ENCODE assay signal across 14 mouse cellular contexts in the genomic region with DNA sequence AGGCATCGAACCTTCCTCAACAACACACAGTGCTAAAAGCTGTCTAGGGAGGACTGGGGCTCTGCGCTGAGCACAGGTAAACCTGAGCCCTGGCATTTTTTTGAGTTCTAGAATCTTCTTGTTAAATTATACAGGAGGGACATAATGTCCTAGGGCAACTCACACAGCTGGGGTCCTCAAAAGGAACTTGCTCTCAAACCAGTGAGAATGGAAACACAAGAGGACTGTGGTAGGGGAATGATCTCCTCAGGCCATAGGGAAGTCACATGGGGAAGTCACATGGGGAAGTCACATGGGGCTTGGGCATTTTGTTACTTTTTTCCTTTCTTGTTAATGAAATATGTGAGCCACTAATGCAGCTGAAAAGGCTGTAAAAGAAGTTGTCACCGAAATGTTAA.
DNase-seq lines count a peak whose midpoint lies in the region; ATAC-seq and TF ChIP-seq lines count a peak whose summit lies in the region.
"Had no signal": no experiment of that assay in that cellular context is flagged by ENCODE, and none has a peak within 500 bp of the region (broad histone marks: within the 10 kb centered on the region; RNA-seq: fewer than 3 reads in every experiment).

No protein-coding gene starts in this region.

- in situ Hi-C loops in CH12.LX (cut with MboI; ENCODE audit: low pct_ligation_motif_present, low pct_unique_long_range_greater_than_20kb, low sequenced_read_pairs) = no loop called here

- TF ChIP-seq EP300 in heart, adult 2 months (IDR thresholded peaks at IDR 0.05; ENCODE audit: insufficient read depth, low read depth, low read length) = no peak
- TF ChIP-seq EP300 in CH12.LX (IDR thresholded peaks at IDR 0.05; ENCODE audit: low read length) = no peak

- dilution Hi-C loops in CH12.LX (cut with MboI; ENCODE audit: extremely low pct_ligation_motif_present, extremely low pct_unique_long_range_greater_than_20kb, low sequenced_read_pairs) = no loop called here

- ATAC-seq in forebrain, embryonic 11.5 days (replicated peaks; ENCODE audit: low FRiP score) = peak; percentile 69
- no peak for ATAC-seq in intestine, embryonic 15.5 days
- ATAC-seq: lung, postnatal 0 days had no signal

- intact Hi-C loops in heart, adult 2 months (cut with DNase I) = no loop called here

- TF ChIP-seq RAD21 in CH12.LX (IDR thresholded peaks at IDR 0.05; ENCODE audit: low read depth, low read length) = no peak

- peaks cover 6% of the 10 kb centered on the region; the same call in 1 of the 2 replicates for H3K27me3 ChIP-seq in heart, embryonic 10.5 days (ENCODE audit: insufficient read depth, poor library complexity, severe bottlenecking)
- H3K27me3 ChIP-seq in heart, adult 2 months (ENCODE audit: control insufficient read depth, insufficient read depth, low read length) = no peaks in the 10 kb centered on the region
- H3K27me3 ChIP-seq in CH12.LX (replicated peaks) = no peaks in the 10 kb centered on the region
- H3K27me3 ChIP-seq in forebrain, embryonic 11.5 days (ENCODE audit: control insufficient read depth, insufficient read depth, low read length) = no peaks in the 10 kb centered on the region
- H3K27me3 ChIP-seq in intestine, embryonic 15.5 days (replicated peaks) = no peaks in the 10 kb centered on the region

- 0 out of 2 replicates have a peak overlapping the region, but pooled peaks have one; percentile 8 for H3K27ac ChIP-seq in heart, embryonic 10.5 days
- no peak overlapping the region for H3K27ac ChIP-seq in heart, adult 2 months
- H3K27ac ChIP-seq in CH12.LX (ENCODE audit: insufficient read depth, low read depth) (no peak overlapping the region), macrophage (peak overlapping the region; percentile 71)
- peak overlapping the region; percentile 91 for H3K27ac ChIP-seq in forebrain, embryonic 11.5 days (ENCODE audit: low read depth, low read length)
- no peak overlapping the region for H3K27ac ChIP-seq in intestine, embryonic 15.5 days

- H3K4me2 ChIP-seq in CH12.LX (ENCODE audit: insufficient read depth, low read depth, poor library complexity, severe bottlenecking) = no peak overlapping the region
- no peak overlapping the region for H3K4me2 ChIP-seq in forebrain, embryonic 11.5 days (ENCODE audit: low read depth, low read length, severe bottlenecking)
- no peak overlapping the region for H3K4me2 ChIP-seq in intestine, embryonic 15.5 days (replicated peaks)

- no peaks in the 10 kb centered on the region for H3K79me2 ChIP-seq in heart, adult 2 months (replicated peaks; ENCODE audit: control insufficient read depth, insufficient read depth, low read length)
- H3K79me2 ChIP-seq in CH12.LX (replicated peaks; ENCODE audit: control insufficient read depth, extremely low read depth, insufficient read depth, poor library complexity, severe bottlenecking) (no peaks in the 10 kb centered on the region), macrophage (ENCODE audit: inconsistent target) (peaks cover 94% of the 10 kb centered on the region)

- no peak overlapping the region for H3K9ac ChIP-seq in heart, adult 2 months (ENCODE audit: low read depth, low read length)
- no peak overlapping the region for H3K9ac ChIP-seq in CH12.LX (ENCODE audit: insufficient read depth, low read depth)
- no peak overlapping the region for H3K9ac ChIP-seq in forebrain, embryonic 11.5 days (ENCODE audit: low read length)
- no peak overlapping the region for H3K9ac ChIP-seq in intestine, embryonic 15.5 days

- H3K4me1 ChIP-seq in heart, embryonic 10.5 days = peaks cover 26% of the 10 kb centered on the region
- H3K4me1 ChIP-seq in heart, adult 2 months (ENCODE audit: control insufficient read depth, insufficient read depth, low read length) = peaks cover 3% of the 10 kb centered on the region
- peaks cover 2 to 10% of the 10 kb centered on the region in 2 experiments; a peak in 3 of 4 replicates for H3K4me1 ChIP-seq in CH12.LX (ENCODE audit: control insufficient read depth in 1 of 2, insufficient read depth in 2 of 2)
- peaks cover 24% of the 10 kb centered on the region for H3K4me1 ChIP-seq in forebrain, embryonic 11.5 days (replicated peaks; ENCODE audit: control insufficient read depth, insufficient read depth, low read length)
- peaks cover 12% of the 10 kb centered on the region; the same call in 1 of the 2 replicates for H3K4me1 ChIP-seq in intestine, embryonic 15.5 days (replicated peaks)

- DNase-seq in heart, embryonic 10.5 days (ENCODE audit: low spot score) = no peak
- no peak for DNase-seq in heart, adult 2 months
- DNase-seq in CH12.LX (ENCODE audit: extremely low read depth) = no peak
- no peak for DNase-seq in forebrain, embryonic 11.5 days (ENCODE audit: low spot score)
- DNase-seq in right cerebral cortex, postnatal 10 days (ENCODE audit: low spot score in 2 of 2) = no peak
- no peak for DNase-seq in right cerebral cortex, postnatal 14 days
- DNase-seq: adrenal gland, adult 2 months; cerebellum, adult 11 months; heart, postnatal 4 days; liver; thymus, postnatal 14 days had no signal

- H3K4me3 ChIP-seq in heart, embryonic 10.5 days = no peak overlapping the region
- H3K4me3 ChIP-seq in heart, adult 2 months = no peak overlapping the region
- no peak overlapping the region for H3K4me3 ChIP-seq in CH12.LX (replicated peaks in 1 of 3; ENCODE audit: low read depth in 2 of 3, low read length in 2 of 3, poor library complexity in 1 of 3)
- no peak overlapping the region for H3K4me3 ChIP-seq in forebrain, embryonic 11.5 days (ENCODE audit: low read depth, low read length)
- H3K4me3 ChIP-seq in macrophage (ENCODE audit: inconsistent target) = no peak overlapping the region
- no peak overlapping the region for H3K4me3 ChIP-seq in intestine, embryonic 15.5 days (replicated peaks)

- no peak for TF ChIP-seq POLR2A in heart, adult 2 months (IDR thresholded peaks at IDR 0.05; ENCODE audit: insufficient read depth, low read depth, low read length)
- TF ChIP-seq POLR2A in CH12.LX (IDR thresholded peaks at IDR 0.05; ENCODE audit: low read depth, low read length) = no peak

- WGBS in heart, embryonic 10.5 days = 70% methylated on average over 3 of the region's 3 CpGs
- 81% methylated on average over 3 of the region's 3 CpGs for WGBS in heart, adult 2 months
- WGBS in forebrain, embryonic 11.5 days = 44% methylated on average over 3 of the region's 3 CpGs
- WGBS in macrophage (ENCODE audit: missing documents) = 86% methylated on average over 3 of the region's 3 CpGs
- 67% methylated on average over 3 of the region's 3 CpGs for WGBS in intestine, embryonic 15.5 days

- H3K9me3 ChIP-seq in heart, embryonic 10.5 days = no peaks in the 10 kb centered on the region
- no peaks in the 10 kb centered on the region for H3K9me3 ChIP-seq in CH12.LX (replicated peaks; ENCODE audit: low read length)
- no peaks in the 10 kb centered on the region for H3K9me3 ChIP-seq in forebrain, embryonic 11.5 days (ENCODE audit: control insufficient read depth, low read length)
- H3K9me3 ChIP-seq in intestine, embryonic 15.5 days = no peaks in the 10 kb centered on the region

- no peaks in the 10 kb centered on the region for H3K36me3 ChIP-seq in heart, embryonic 10.5 days
- no peaks in the 10 kb centered on the region for H3K36me3 ChIP-seq in heart, adult 2 months (ENCODE audit: control insufficient read depth, insufficient read depth, low read length)
- H3K36me3 ChIP-seq in CH12.LX (replicated peaks in 1 of 2; ENCODE audit: control insufficient read depth in 1 of 2, insufficient read depth in 1 of 2, low read length in 1 of 2) (no peaks in the 10 kb centered on the region), macrophage (ENCODE audit: inconsistent target) (peaks cover 60% of the 10 kb centered on the region)
- H3K36me3 ChIP-seq in forebrain, embryonic 11.5 days (ENCODE audit: control insufficient read depth, insufficient read depth, low read length) = no peaks in the 10 kb centered on the region
- H3K36me3 ChIP-seq in intestine, embryonic 15.5 days = no peaks in the 10 kb centered on the region

- no peak for TF ChIP-seq CTCF in heart, adult 2 months (IDR thresholded peaks at IDR 0.05)
- no peak for TF ChIP-seq CTCF in CH12.LX (conservative IDR thresholded peaks at IDR 0.05 in 1 of 2, IDR thresholded peaks at IDR 0.05 in 1 of 2; ENCODE audit: low read depth in 2 of 2, low read length in 2 of 2)

TF ChIP-seq in CH12.LX, 34 proteins besides CTCF, POLR2A, EP300 and RAD21:
- TF ChIP-seq NRF1 (IDR thresholded peaks at IDR 0.05; ENCODE audit: low read depth, low read length) = no peak
- no peak for TF ChIP-seq TCF12 (IDR thresholded peaks at IDR 0.05; ENCODE audit: low read depth, low read length)
- TF ChIP-seq USF1 (IDR thresholded peaks at IDR 0.05; ENCODE audit: low read depth, low read length) = peak; percentile 57
- peak; percentile 76 for TF ChIP-seq USF2 (conservative IDR thresholded peaks at IDR 0.05; ENCODE audit: low read depth, low read length)
- no peak for TF ChIP-seq KAT2A (IDR thresholded peaks at IDR 0.05; ENCODE audit: insufficient replicate concordance, low read length)

Comparison
In these comparisons a context has a peak if more than half of its experiments do, and no peak if none do; other contexts are left out.
1. H3K27ac ChIP-seq: peak in heart, embryonic 10.5 days (single experiment), forebrain, embryonic 11.5 days (single experiment) and macrophage (single experiment); none in heart, adult 2 months (single experiment), CH12.LX (single experiment) and intestine, embryonic 15.5 days (single experiment).